8 mouse cellular contexts compared by ENCODE assay signal in genomic region chr9:44113105-44113789, GRCm38 (mm10). TPM values are rescaled to one million over a fixed set of nuclear protein-coding genes. Genes with fewer than 3 reads are reported as not detected.
A peak's percentile ranks its signal among the peaks of the same experiment; 100 is the strongest.
DNase-seq lines count a peak whose midpoint lies in the region; ATAC-seq and TF ChIP-seq lines count a peak whose summit lies in the region.

TSS of gene Gm49380 (minus strand) at chr9:44113500.
TSS of gene Rnf26 (minus strand) at chr9:44113517.

- peak; percentile 65 for TF ChIP-seq POLR2A in heart, adult 2 months (IDR thresholded peaks at IDR 0.05; ENCODE audit: insufficient read depth, low read depth, low read length)

- H3K36me3 ChIP-seq in embryonic facial prominence, embryonic 14.5 days (ENCODE audit: control insufficient read depth, insufficient read depth, low read length), result peaks cover 4% of the 10 kb centered on the region; the same call in 1 of the 2 replicates
- peaks cover 3% of the 10 kb centered on the region; the same call in 1 of the 2 replicates for H3K36me3 ChIP-seq in heart, adult 2 months (ENCODE audit: control insufficient read depth, insufficient read depth, low read length)
- H3K36me3 ChIP-seq in limb, embryonic 13.5 days, result peaks cover 14% of the 10 kb centered on the region
- no peaks in the 10 kb centered on the region for H3K36me3 ChIP-seq in midbrain, embryonic 16.5 days (ENCODE audit: control insufficient read depth, insufficient read depth, low read length)

- H3K4me1 ChIP-seq in embryonic facial prominence, embryonic 14.5 days (ENCODE audit: control insufficient read depth, insufficient read depth, low read length), result peaks cover 25% of the 10 kb centered on the region
- H3K4me1 ChIP-seq in heart, adult 2 months (ENCODE audit: control insufficient read depth, insufficient read depth, low read length), result peaks cover 9% of the 10 kb centered on the region
- H3K4me1 ChIP-seq in limb, embryonic 13.5 days, result peaks cover 33% of the 10 kb centered on the region
- peaks cover 25% of the 10 kb centered on the region for H3K4me1 ChIP-seq in midbrain, embryonic 16.5 days (ENCODE audit: control insufficient read depth, insufficient read depth, low read length)

- intact Hi-C loops in heart, adult 2 months (cut with DNase I), result no loop called here

- H3K9me3 ChIP-seq in embryonic facial prominence, embryonic 14.5 days (ENCODE audit: control insufficient read depth, low read length), result no peaks in the 10 kb centered on the region
- no peaks in the 10 kb centered on the region for H3K9me3 ChIP-seq in limb, embryonic 13.5 days
- H3K9me3 ChIP-seq in midbrain, embryonic 16.5 days (replicated peaks; ENCODE audit: control insufficient read depth, low read length, poor library complexity, severe bottlenecking), result no peaks in the 10 kb centered on the region

- ATAC-seq in embryonic facial prominence, embryonic 14.5 days (ENCODE audit: low read depth), result peak; percentile 96
- ATAC-seq in limb, embryonic 13.5 days (ENCODE audit: low FRiP score, low read depth), result peak; percentile 96
- ATAC-seq in midbrain, embryonic 16.5 days, result peak; percentile 94

- H3K9ac ChIP-seq in embryonic facial prominence, embryonic 14.5 days (ENCODE audit: low read depth, low read length), result peak within 1 kb of the TSS; percentile 91
- H3K9ac ChIP-seq in heart, adult 2 months (ENCODE audit: low read depth, low read length), result peak within 1 kb of the TSS; percentile 92
- peak within 1 kb of the TSS; percentile 84 for H3K9ac ChIP-seq in limb, embryonic 13.5 days
- peak within 1 kb of the TSS; percentile 73 for H3K9ac ChIP-seq in midbrain, embryonic 16.5 days (ENCODE audit: low read depth, low read length)

- H3K27me3 ChIP-seq in embryonic facial prominence, embryonic 14.5 days (replicated peaks; ENCODE audit: control insufficient read depth, insufficient read depth, low read length), result no peaks in the 10 kb centered on the region
- H3K27me3 ChIP-seq in heart, adult 2 months (ENCODE audit: control insufficient read depth, insufficient read depth, low read length), result no peaks in the 10 kb centered on the region
- H3K27me3 ChIP-seq in limb, embryonic 13.5 days, result no peaks in the 10 kb centered on the region
- no peaks in the 10 kb centered on the region for H3K27me3 ChIP-seq in midbrain, embryonic 16.5 days (ENCODE audit: control insufficient read depth, insufficient read depth, low read depth, low read length)

- no peaks in the 10 kb centered on the region; the same call in 1 of the 2 replicates for H3K79me2 ChIP-seq in heart, adult 2 months (replicated peaks; ENCODE audit: control insufficient read depth, insufficient read depth, low read length)

- DNase-seq in 3T3-L1 (ENCODE audit: low read depth, low spot score), result peak; percentile 100
- DNase-seq in adrenal gland, postnatal 4 days (ENCODE audit: low spot score in 2 of 2), result peak; percentile 87 to 91
- peak; percentile 99 for DNase-seq in embryonic facial prominence, embryonic 14.5 days (ENCODE audit: low spot score)
- DNase-seq in heart, adult 2 months, result peak; percentile 94 to 96
- peak; percentile 96 to 98 for DNase-seq in kidney, adult 8-10 months
- DNase-seq in spleen, postnatal 10 days (ENCODE audit: low spot score in 2 of 2), result peak; percentile 94 to 98

- under 1% methylated on average over 30 of the region's 51 CpGs for whole genome bisulfite sequencing in embryonic facial prominence, embryonic 14.5 days
- WGBS in heart, adult 2 months, result 1% methylated on average over 49 of the region's 51 CpGs
- whole genome bisulfite sequencing in limb, embryonic 13.5 days, result 1% methylated on average over 44 of the region's 51 CpGs
- 1% methylated on average over 42 of the region's 51 CpGs for WGBS in midbrain, embryonic 16.5 days

- peak within 1 kb of the TSS; percentile 70 for H3K27ac ChIP-seq in embryonic facial prominence, embryonic 14.5 days (replicated peaks; ENCODE audit: low read depth, low read length)
- H3K27ac ChIP-seq in heart, adult 2 months, result peak within 1 kb of the TSS; percentile 69; the same call in 1 of the 2 replicates
- peak within 1 kb of the TSS; percentile 70; the same call in 1 of the 2 replicates for H3K27ac ChIP-seq in limb, embryonic 13.5 days
- H3K27ac ChIP-seq in midbrain, embryonic 16.5 days (ENCODE audit: low read length), result peak within 1 kb of the TSS; percentile 38; the same call in 1 of the 2 replicates

- TF ChIP-seq CTCF in heart, adult 2 months (IDR thresholded peaks at IDR 0.05), result no peak

- peak within 1 kb of the TSS; percentile 53 for H3K4me2 ChIP-seq in embryonic facial prominence, embryonic 14.5 days (ENCODE audit: low read depth, low read length)
- H3K4me2 ChIP-seq in limb, embryonic 13.5 days (replicated peaks), result peak within 1 kb of the TSS; percentile 70
- peak within 1 kb of the TSS; percentile 58 for H3K4me2 ChIP-seq in midbrain, embryonic 16.5 days (ENCODE audit: low read length)

- TF ChIP-seq EP300 in heart, adult 2 months (IDR thresholded peaks at IDR 0.05; ENCODE audit: insufficient read depth, low read depth, low read length), result peak; percentile 52; the same call in 1 of the 2 replicates

- peak within 1 kb of the TSS; percentile 74 for H3K4me3 ChIP-seq in embryonic facial prominence, embryonic 14.5 days (ENCODE audit: low read depth, low read length)
- peak within 1 kb of the TSS; percentile 62 for H3K4me3 ChIP-seq in heart, adult 2 months
- H3K4me3 ChIP-seq in limb, embryonic 13.5 days, result peak within 1 kb of the TSS; percentile 77
- H3K4me3 ChIP-seq in midbrain, embryonic 16.5 days (ENCODE audit: low read depth, low read length), result peak within 1 kb of the TSS; percentile 76

RNA-seq across cellular contexts. Expression of gene Gm49380, which starts in this region (rescaled TPM):
- total RNA-seq in adrenal gland, postnatal 4 days (2021), result under 1 TPM; 0.11 to 0.51 TPM
- polyA plus RNA-seq in embryonic facial prominence, embryonic 14.5 days (2014; fragmentation: Nextera tagmentation; extraction: Ambion mirVana), result 0.22 and 0.35 TPM in 2 replicates
- under 1 TPM; 0.21 to 0.23 TPM for total RNA-seq in heart, adult 2 months (2021)
- not detected in 2 replicates for polyA plus RNA-seq in heart, adult 2 months (2012; rRNA removed)
- 0.09 and 0.10 TPM in 2 replicates for polyA plus RNA-seq in limb, embryonic 13.5 days (2015; fragmentation: Nextera tagmentation; extraction: Ambion mirVana)
- 0.10 and 0.15 TPM in 2 replicates for polyA plus RNA-seq in midbrain, embryonic 16.5 days (2015; fragmentation: Nextera tagmentation; extraction: Ambion mirVana)

RNA-seq across cellular contexts. Expression of gene Rnf26, which starts in this region (rescaled TPM):
- total RNA-seq in adrenal gland, postnatal 4 days (2021), result 10 to 100 TPM; 42.5 to 45.8 TPM
- 61.4 and 73.4 TPM in 2 replicates for polyA plus RNA-seq in embryonic facial prominence, embryonic 14.5 days (2014; fragmentation: Nextera tagmentation; extraction: Ambion mirVana)
- 1 to 10 TPM; 6.5 to 6.7 TPM for total RNA-seq in heart, adult 2 months (2021)
- polyA plus RNA-seq in heart, adult 2 months (2012; rRNA removed), result 7.3 and 10.4 TPM in 2 replicates
- polyA plus RNA-seq in limb, embryonic 13.5 days (2015; fragmentation: Nextera tagmentation; extraction: Ambion mirVana), result 79.6 and 84.1 TPM in 2 replicates
- polyA plus RNA-seq in midbrain, embryonic 16.5 days (2015; fragmentation: Nextera tagmentation; extraction: Ambion mirVana), result 25.6 and 26.0 TPM in 2 replicates

Comparison
In these comparisons a context has a peak if more than half of its experiments do, and no peak if none do; other contexts are left out.
1. Peak in every context shown above with its lines: DNase-seq, ATAC-seq, H3K4me3 ChIP-seq and H3K27ac ChIP-seq.
2. RNA of gene Rnf26 (total RNA-seq): 42.5 to 45.8 TPM in adrenal gland, postnatal 4 days; 6.5 to 6.7 TPM in heart, adult 2 months; every median in the first group is over 4 times any median in the second.